Mouse (Mus musculus) limb, embryonic 15.5 days (tissue): ENCODE results near the gene Med8. TPM values are rescaled to one million over a fixed set of nuclear protein-coding genes. Genes with fewer than 3 reads are reported as not detected.

Source experiments
- ATAC-seq: fragments of 200-750 bp; cut with Nextera tagmentation; 2 replicates; pipeline ENCODE4 v1.8.0; 2017; ENCODE audit warnings: low read depth, moderate TSS enrichment; ENCODE audit not compliant: insufficient number of reproducible peaks, low FRiP score, low TSS enrichment
- H3K27ac ChIP-seq: fragments of 300-500 bp; sonication (generic); 2 replicates; pipeline ENCODE4 v1.5.1; 2015; ENCODE audit warnings: moderate library complexity, mild to moderate bottlenecking, inconsistent platforms
- H3K27me3 ChIP-seq: fragments of 300-500 bp; sonication (generic); 2 replicates; pipeline ENCODE4 v1.6.1; 2015; ENCODE audit warnings: inconsistent platforms
- H3K36me3 ChIP-seq: fragments of 300-500 bp; sonication (generic); 2 replicates; pipeline ENCODE4 v1.6.1; 2015; ENCODE audit warnings: inconsistent platforms
- H3K4me1 ChIP-seq: fragments of 300-500 bp; sonication (generic); 2 replicates; pipeline ENCODE4 v1.6.1; 2015; ENCODE audit warnings: inconsistent platforms
- H3K4me2 ChIP-seq: fragments of 300-500 bp; sonication (generic); 2 replicates; pipeline ENCODE4 v1.6.1; 2015; ENCODE audit warnings: mild to moderate bottlenecking, inconsistent platforms
- H3K4me3 ChIP-seq: fragments of 300-500 bp; sonication (generic); 2 replicates; pipeline ENCODE4 v1.5.1; 2015; ENCODE audit warnings: mild to moderate bottlenecking, inconsistent platforms
- H3K9ac ChIP-seq: fragments of 300-500 bp; sonication (generic); 2 replicates; pipeline ENCODE4 v1.6.1; 2015; ENCODE audit warnings: inconsistent platforms
- H3K9me3 ChIP-seq: fragments of 300-500 bp; sonication (generic); 2 replicates; pipeline ENCODE4 v1.6.1; 2016; ENCODE audit warnings: inconsistent platforms
- WGBS: fragments of 180-500 bp; shearing (Covaris S2); methylation state at CpG from one replicate; pipeline ENCODE4 v1.1.7; 2015; 5-methylcytosine and 5-hydroxymethylcytosine counted together
- polyA plus RNA-seq: library from polyadenylated mRNA; unstranded; fragments of >200 nt; fragmentation: Nextera tagmentation; extraction: Ambion mirVana; gene quantifications from 2 replicates; pipeline ENCODE4 v1.2.1, GENCODE M21; 2015

The Med8 gene
- polyA plus RNA-seq, 1 experiment from 2014 or later: 106 TPM

DNA sequence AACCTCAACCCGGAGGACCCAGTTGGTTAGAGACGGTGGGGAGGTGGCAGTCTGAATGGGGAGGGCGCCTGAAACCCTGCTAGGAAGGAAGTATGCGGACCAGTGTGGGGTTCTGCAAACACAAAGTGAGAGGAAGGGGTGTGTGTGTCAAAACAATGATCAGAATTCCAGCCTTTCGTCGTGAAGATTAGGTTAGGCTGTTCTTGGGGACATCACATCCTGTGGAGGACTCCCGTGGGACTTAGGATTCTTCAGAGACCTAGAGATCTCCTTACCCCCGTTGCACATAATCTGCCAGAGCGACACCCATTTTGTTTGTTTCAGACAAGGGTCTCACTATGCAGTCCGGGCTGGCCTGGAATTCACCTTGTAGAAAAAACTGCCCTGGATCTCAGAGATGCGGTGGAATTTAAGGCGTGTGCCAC lies 28.7 kb downstream of the Med8 start:
- H3K27ac ChIP-seq: peak overlapping the region; percentile 93
- WGBS: 5% methylated on average over 12 of the region's 12 CpGs
- H3K27me3 ChIP-seq: no peaks in the 10 kb centered on the region
- H3K9me3 ChIP-seq: no peaks in the 10 kb centered on the region
- peaks cover 37% of the 10 kb centered on the region for H3K4me1 ChIP-seq
- H3K4me3 ChIP-seq: peak overlapping the region; percentile 62
- peaks cover 17% of the 10 kb centered on the region for H3K36me3 ChIP-seq
- no peak for ATAC-seq
- H3K4me2 ChIP-seq: peak overlapping the region; percentile 96
- peak overlapping the region; percentile 33; the same call in 1 of the 2 replicates for H3K9ac ChIP-seq

DNA sequence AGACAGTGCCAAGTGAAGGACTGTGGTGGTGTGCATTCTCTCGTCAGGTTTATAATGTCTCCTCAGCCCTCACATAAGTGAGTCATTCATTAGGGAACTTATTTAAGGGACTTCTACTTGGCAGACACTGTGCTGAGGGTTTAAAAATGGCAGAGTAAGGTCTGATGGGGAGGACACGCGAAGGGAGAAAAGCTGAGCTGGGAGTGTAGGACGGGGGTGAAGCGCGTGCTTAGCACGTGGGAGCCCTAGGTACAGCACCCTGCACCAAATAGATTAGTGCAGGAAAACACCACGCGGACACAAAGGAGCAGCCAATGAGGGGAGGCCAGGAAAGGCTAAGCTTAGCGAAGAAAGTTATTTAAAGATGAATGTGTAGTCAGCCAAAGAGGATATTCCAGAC lies 36.0 kb downstream of the Med8 start:
- ATAC-seq: no peak; the same call in 1 of the 2 replicates
- no peak overlapping the region for H3K4me2 ChIP-seq
- 75% methylated on average over 10 of the region's 10 CpGs for WGBS
- peaks cover 16% of the 10 kb centered on the region for H3K4me1 ChIP-seq
- H3K36me3 ChIP-seq: no peaks in the 10 kb centered on the region
- no peak overlapping the region for H3K9ac ChIP-seq
- H3K4me3 ChIP-seq: no peak overlapping the region
- peak overlapping the region; percentile 50; the same call in 1 of the 2 replicates for H3K27ac ChIP-seq
- H3K9me3 ChIP-seq: no peaks in the 10 kb centered on the region
- H3K27me3 ChIP-seq: 0 out of 2 replicates have a peak, but pooled peaks cover 2% of the 10 kb centered on the region

DNA sequence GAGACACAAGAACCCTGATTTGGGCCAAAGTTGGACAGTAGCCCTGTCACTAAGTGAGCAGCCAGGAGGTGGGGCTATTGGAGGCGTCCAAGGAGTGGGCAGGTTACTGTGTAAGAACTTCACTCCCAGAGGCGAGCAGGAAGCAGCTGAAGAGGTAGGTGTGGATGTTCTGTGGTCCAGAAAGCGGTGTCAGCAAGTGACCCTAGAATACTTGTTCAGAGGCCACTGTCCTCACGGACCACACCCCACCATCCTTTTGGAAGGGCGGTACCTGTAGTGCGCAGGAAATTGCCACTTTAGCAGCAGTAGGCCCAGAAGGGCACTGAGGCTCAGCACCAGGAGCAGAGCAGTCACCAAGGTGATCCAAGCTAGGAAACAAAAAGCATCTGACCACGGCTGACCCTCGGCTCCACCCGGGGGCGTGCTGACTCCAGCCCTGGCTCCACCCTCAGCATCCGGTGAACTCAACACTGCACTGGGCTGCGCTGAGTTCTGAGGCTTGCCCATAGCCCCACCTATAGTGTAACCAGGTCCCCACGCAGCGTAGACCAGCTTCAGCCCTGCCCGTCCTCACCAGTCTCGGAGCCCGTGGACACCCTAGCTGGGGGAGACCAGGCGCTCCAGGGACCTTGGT lies 36.8 kb downstream of the Med8 start:
- Histone ChIP-seq H3K9me3 (no peaks in the 10 kb centered on the region), H3K4me1 (peaks cover 16% of the 10 kb centered on the region), H3K9ac (0 out of 2 replicates have a peak overlapping the region, but pooled peaks have one; percentile 40), H3K4me3 (peak overlapping the region; percentile 39), H3K4me2 (peak overlapping the region; percentile 86), H3K27me3 (0 out of 2 replicates have a peak, but pooled peaks cover 3% of the 10 kb centered on the region), H3K27ac (peak overlapping the region; percentile 50), H3K36me3 (no peaks in the 10 kb centered on the region)
- WGBS: 12% methylated on average over 18 of the region's 18 CpGs
- peak; percentile 68 for ATAC-seq

DNA sequence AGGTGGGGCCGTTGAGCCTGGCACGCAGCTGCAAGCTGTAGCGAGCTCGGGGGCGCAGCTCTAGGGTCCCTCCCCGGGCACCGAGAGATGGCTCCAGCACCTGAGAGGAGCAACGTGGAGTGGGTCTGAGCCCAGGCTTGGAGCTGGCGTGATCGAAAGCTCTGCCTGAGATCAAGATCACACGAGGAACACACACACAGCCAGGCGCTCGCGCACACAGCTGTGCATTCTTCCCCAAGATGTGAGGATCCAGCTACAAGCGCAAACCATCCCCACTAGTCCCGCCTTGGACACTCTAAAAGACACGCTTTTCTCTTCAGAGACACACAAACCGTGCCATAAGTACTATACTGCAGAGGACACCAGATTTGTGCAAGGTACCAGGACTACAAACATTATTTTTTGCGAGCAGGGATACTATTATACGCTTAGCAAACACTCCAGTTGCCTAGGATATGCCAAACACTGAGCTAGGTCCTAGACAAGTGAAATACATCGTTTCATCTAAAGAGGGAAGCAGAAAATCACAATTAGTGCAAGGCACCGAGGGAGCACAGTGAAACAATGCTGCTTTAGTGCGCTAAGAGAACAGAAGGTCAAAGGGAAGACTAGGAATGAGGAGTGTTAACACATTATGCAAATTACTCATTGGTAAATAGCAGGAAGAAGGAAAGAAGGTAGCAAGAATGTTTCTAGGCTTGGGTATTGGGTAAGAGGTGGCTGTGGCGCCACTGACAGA lies 37.4 kb downstream of the Med8 start:
- H3K36me3 ChIP-seq: no peaks in the 10 kb centered on the region
- no peak for ATAC-seq
- peak overlapping the region; percentile 39 for H3K4me3 ChIP-seq
- 33% methylated on average over 24 of the region's 24 CpGs for WGBS
- peak overlapping the region; percentile 86 for H3K4me2 ChIP-seq
- peak overlapping the region; percentile 50; the same call in 1 of the 2 replicates for H3K27ac ChIP-seq
- H3K27me3 ChIP-seq: 0 out of 2 replicates have a peak, but pooled peaks cover 3% of the 10 kb centered on the region
- H3K4me1 ChIP-seq: peaks cover 16% of the 10 kb centered on the region
- 0 out of 2 replicates have a peak overlapping the region, but pooled peaks have one; percentile 40 for H3K9ac ChIP-seq
- no peaks in the 10 kb centered on the region for H3K9me3 ChIP-seq

DNA sequence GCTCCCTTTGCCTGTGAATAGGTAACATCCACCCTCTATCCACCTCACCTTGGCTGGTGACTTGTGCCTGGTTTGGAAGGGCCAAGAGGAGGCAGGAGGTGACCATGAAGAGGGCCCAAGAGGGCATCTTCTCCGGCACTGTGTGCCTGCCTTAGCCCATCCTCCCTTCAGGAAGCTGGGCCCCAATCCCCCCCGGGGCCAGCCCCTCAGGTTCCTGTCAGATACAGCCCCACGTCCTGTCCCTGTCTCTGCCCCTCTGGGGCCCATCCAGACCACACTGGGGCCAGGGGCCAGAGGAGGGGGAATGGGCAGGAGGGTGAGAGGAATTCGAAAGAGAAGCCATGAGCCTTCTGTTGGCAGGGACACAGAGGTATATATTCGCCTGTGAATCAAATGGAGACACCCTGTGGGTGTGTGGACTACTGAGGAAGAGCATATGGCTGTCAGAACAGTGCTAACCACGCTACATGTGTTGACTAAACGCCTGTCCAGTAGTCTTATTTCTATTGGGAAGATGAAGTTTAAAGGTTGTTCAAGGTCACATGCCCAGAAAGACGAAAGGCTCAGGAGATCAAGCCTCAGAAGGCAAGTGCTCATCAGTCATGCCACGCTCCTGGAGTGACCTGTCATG lies 48.3 kb downstream of the Med8 start, which contains the start of gene Mpl:
TSS of gene Mpl (minus strand) at position 169 of the 631 bp plus-strand sequence.
- 61% methylated on average over 9 of the region's 9 CpGs for WGBS

DNA sequence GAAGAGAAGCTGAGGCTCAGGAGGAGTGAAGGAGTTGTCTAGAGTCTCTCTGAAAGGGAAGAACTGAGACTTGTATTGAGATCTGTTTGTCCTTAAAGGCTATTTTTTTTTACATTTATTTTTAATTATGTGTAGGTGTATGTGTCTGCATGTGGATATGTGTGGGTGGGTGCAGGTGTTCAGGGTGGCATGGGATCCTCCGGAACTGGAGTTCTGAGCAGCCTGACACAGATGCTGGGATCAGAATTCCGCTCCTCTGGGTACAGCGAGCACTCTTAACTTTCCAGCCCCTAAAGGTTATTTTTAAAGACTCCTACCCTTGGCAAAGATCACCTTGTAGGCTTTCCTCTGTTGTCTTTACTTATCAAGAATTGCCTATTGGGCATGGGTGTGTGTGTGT lies 55.8 kb downstream of the Med8 start:
- Histone ChIP-seq H3K36me3 (no peaks in the 10 kb centered on the region), H3K9me3 (no peaks in the 10 kb centered on the region), H3K27ac (no peak overlapping the region), H3K4me3 (no peak overlapping the region), H3K27me3 (no peaks in the 10 kb centered on the region), H3K4me1 (peaks cover 3% of the 10 kb centered on the region; the same call in 1 of the 2 replicates), H3K4me2 (no peak overlapping the region), H3K9ac (no peak overlapping the region)
- no peak for ATAC-seq
- WGBS: 84% methylated on average over 3 of the region's 3 CpGs

More for the DNA sequence above, 48.3 kb downstream of the Med8 start, which contains the start of gene Mpl:
- ATAC-seq: no peak
- Histone ChIP-seq H3K9me3 (no peaks in the 10 kb centered on the region), H3K27me3 (no peaks in the 10 kb centered on the region), H3K4me1 (no peaks in the 10 kb centered on the region), H3K4me3 (no peak within 1 kb of the TSS), H3K27ac (no peak within 1 kb of the TSS), H3K36me3 (no peaks in the 10 kb centered on the region), H3K4me2 (no peak within 1 kb of the TSS), H3K9ac (no peak within 1 kb of the TSS)

Other genes with a start within 250 kb of the Med8 start
- gene Kdm4a, start 229.3 kb upstream of the Med8 start, polyA plus RNA-seq: 30.2 and 35.0 TPM in 2 replicates
- gene Ptprf, start 117.9 kb upstream of the Med8 start, polyA plus RNA-seq: 66.4 and 82.7 TPM in 2 replicates
- 5.6 and 7.9 TPM in 2 replicates for gene Szt2, start 64 bp upstream of the Med8 start, polyA plus RNA-seq
- 273 and 305 TPM in 2 replicates for gene Elovl1, start 18.8 kb downstream of the Med8 start, polyA plus RNA-seq
- 164 and 184 TPM in 2 replicates for gene Cdc20, start 28.0 kb downstream of the Med8 start, polyA plus RNA-seq
- 0.24 and 0.62 TPM in 2 replicates for gene Mpl, start 48.2 kb downstream of the Med8 start, polyA plus RNA-seq
- 25.8 and 27.8 TPM in 2 replicates for gene Tie1, start 80.7 kb downstream of the Med8 start, polyA plus RNA-seq
- gene 2610528J11Rik, start 117.7 kb downstream of the Med8 start, polyA plus RNA-seq: 13.5 and 14.2 TPM in 2 replicates
- 22.9 and 23.0 TPM in 2 replicates for gene Tmem125, start 134.7 kb downstream of the Med8 start, polyA plus RNA-seq
- 1.7 and 2.6 TPM in 2 replicates for gene Cfap57, start 211.4 kb downstream of the Med8 start, polyA plus RNA-seq
- 129 and 136 TPM in 2 replicates for gene Ebna1bp2, start 211.5 kb downstream of the Med8 start, polyA plus RNA-seq
- gene Olfr62, start 249.6 kb downstream of the Med8 start, polyA plus RNA-seq: not detected in 2 replicates